Mouse (Mus musculus) heart, adult 2 months (tissue): ENCODE measurements around the gene Gnl3l. TPM values are rescaled to one million over a fixed set of nuclear protein-coding genes. Genes with fewer than 3 reads are reported as not detected.

Experiments
- DNase-seq, 2 experiments: peaks; one replicate each; pipeline ENCODE4 v3.0.0; 2021
- H3K27ac ChIP-seq: fragments of 200-600 bp; 2 replicates; pipeline ENCODE4 v1.8.1; 2022
- H3K27me3 ChIP-seq: fragments of 200-500 bp; 2 replicates; pipeline ENCODE4 v1.6.1; 2012; ENCODE audit warnings: mild to moderate bottlenecking, low read length, inconsistent platforms, mixed read lengths; ENCODE audit not compliant: control insufficient read depth, insufficient read depth
- H3K36me3 ChIP-seq: fragments of 200-500 bp; 2 replicates; pipeline ENCODE4 v1.6.1; 2012; ENCODE audit warnings: low read length, inconsistent platforms; ENCODE audit not compliant: control insufficient read depth, insufficient read depth
- H3K4me1 ChIP-seq: fragments of 200-500 bp; 2 replicates; pipeline ENCODE4 v1.6.1; 2011; ENCODE audit warnings: low read length; ENCODE audit not compliant: control insufficient read depth, insufficient read depth
- H3K4me3 ChIP-seq: fragments of 200-600 bp; 2 replicates; pipeline ENCODE4 v1.8.1; 2022
- H3K79me2 ChIP-seq: fragments of 200-500 bp; replicated peaks from 2 replicates; pipeline ENCODE4 v1.6.1; 2012; ENCODE audit warnings: mild to moderate bottlenecking, inconsistent platforms, low read length, moderate library complexity, mixed read lengths; ENCODE audit not compliant: control insufficient read depth, insufficient read depth
- H3K9ac ChIP-seq: fragments of 200-500 bp; 2 replicates; pipeline ENCODE4 v1.6.1; 2012; ENCODE audit warnings: low read depth, mild to moderate bottlenecking, control low read depth, inconsistent platforms, low read length, mixed read lengths
- CTCF ChIP-seq: fragments of 200-600 bp; IDR thresholded peaks from 2 replicates; pipeline ENCODE4 v1.8.1; 2022; ENCODE audit warnings: antibody characterized with exemption, mild to moderate bottlenecking, moderate library complexity
- EP300 ChIP-seq: fragments of 200-500 bp; IDR thresholded peaks from 2 replicates; pipeline ENCODE4 v1.6.1; 2011; ENCODE audit warnings: low read depth, low read length, control low read depth; ENCODE audit not compliant: insufficient read depth
- POLR2A ChIP-seq: fragments of 200-500 bp; IDR thresholded peaks from 2 replicates; pipeline ENCODE4 v1.6.1; 2011; ENCODE audit warnings: mild to moderate bottlenecking, low read depth, low read length, control low read depth; ENCODE audit not compliant: insufficient read depth
- whole genome bisulfite sequencing: fragments of 180-500 bp; shearing (Covaris S2); methylation state at CpG from one replicate; pipeline ENCODE4 v1.1.7; 2018; 5-methylcytosine and 5-hydroxymethylcytosine counted together
- intact Hi-C: fragments of 180-260 bp; cut with DNase I; formaldehyde crosslinking; loops from one replicate; pipeline ENCODE4 v1.15.1; 2025
- long read RNA-seq: library from polyadenylated mRNA; stranded (forward); transcript quantifications from one replicate; pipeline ENCODE4 v2.0.0, GENCODE M21; 2021
- polyA plus RNA-seq: library from polyadenylated mRNA; depleted of rRNA; stranded (reverse); fragments of >200 nt; gene quantifications from 2 replicates; pipeline ENCODE4 v1.2.3, GENCODE M21; 2012; rRNA removed
- total RNA-seq, 2 experiments: library from RNA; stranded (reverse); gene quantifications; 2 replicates each; pipeline ENCODE4 v1.2.3; 2021

Gnl3l gene
- total RNA-seq (10 to 100 TPM; 36.8 to 38.9 TPM), polyA plus RNA-seq (10.8 and 17.1 TPM in 2 replicates)
- long read RNA-seq, partial matches to known transcripts: 1 of 3 reads
- long read RNA-seq, other reads (novel, unspliced or antisense): 2 of 3 reads

- Histone ChIP-seq H3K4me3 (peak within 1 kb of the TSS; percentile 60), H3K9ac (peak within 1 kb of the TSS; percentile 75), H3K36me3 (no peaks in the 10 kb centered on the region), H3K4me1 (no peaks in the 10 kb centered on the region), H3K79me2 (no peaks in the 10 kb centered on the region), H3K27me3 (no peaks in the 10 kb centered on the region), H3K27ac (peak within 1 kb of the TSS; percentile 72)
- intact Hi-C loops: loop anchor here (5.0 kb wide), 3 partner anchors 35 to 80 kb away; partner anchors contain the start of gene Tsr2
- 20% methylated on average over 43 of the region's 43 CpGs for WGBS
- peak; percentile 90 to 92 for DNase-seq
- TF ChIP-seq EP300 (no peak), POLR2A (peak; percentile 85), CTCF (peak; percentile 89)
Observed at GRCm38 (mm10) chrX:151016938-151017877, at the start of gene Gnl3l. TSS of gene Gnl3l (minus strand) at chrX:151017322.

- 70% methylated on average over 7 of the region's 7 CpGs for WGBS
- DNase-seq: no peak
- H3K79me2 ChIP-seq: 0 out of 2 replicates have a peak, but pooled peaks cover 2% of the 10 kb centered on the region
- no peaks in the 10 kb centered on the region for H3K36me3 ChIP-seq
- H3K27me3 ChIP-seq: no peaks in the 10 kb centered on the region
- H3K4me3 ChIP-seq: no peak overlapping the region
- H3K4me1 ChIP-seq: no peaks in the 10 kb centered on the region
- TF ChIP-seq CTCF (no peak), POLR2A (no peak), EP300 (no peak)
- H3K9ac ChIP-seq: no peak overlapping the region
- intact Hi-C loops: no loop called here
- no peak overlapping the region for H3K27ac ChIP-seq
Observed at GRCm38 (mm10) chrX:151066071-151066666, 49.0 kb upstream of the Gnl3l start.

DNA sequence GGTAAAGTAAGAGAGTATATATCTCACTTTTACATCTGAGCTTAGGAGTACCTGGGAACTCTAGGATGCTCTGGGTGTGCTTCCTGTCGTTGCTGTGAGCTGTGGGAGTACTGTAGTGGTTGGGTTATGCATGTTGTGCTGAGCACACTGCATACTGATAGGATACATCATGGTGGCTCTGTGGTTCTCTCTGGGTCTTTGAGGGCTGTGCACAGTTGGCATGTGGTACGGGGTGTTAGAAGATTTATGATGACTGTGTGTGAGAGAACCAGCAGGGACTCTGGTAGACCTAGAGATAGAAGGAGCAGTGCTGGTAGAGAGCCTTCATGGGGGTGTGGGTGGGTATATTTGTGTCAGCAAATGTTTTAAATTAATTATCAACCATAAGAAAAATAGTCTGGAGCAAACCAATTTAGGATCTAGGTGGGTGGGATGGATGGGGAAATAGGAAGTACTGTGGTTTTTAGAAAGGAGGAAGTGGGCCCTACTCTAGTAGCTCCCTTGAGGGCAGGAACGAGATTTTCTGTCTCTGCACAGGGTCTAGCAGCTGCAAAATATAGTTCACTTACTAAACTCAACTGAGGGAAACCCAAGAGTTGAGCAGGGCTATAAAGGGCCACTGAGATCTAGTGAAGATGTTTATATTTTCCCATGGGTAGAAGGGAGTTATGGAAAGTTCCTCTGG, 44.6 kb upstream of the Gnl3l start:
- H3K9ac ChIP-seq: no peak overlapping the region
- WGBS: 55% methylated on average over 3 of the region's 3 CpGs
- TF ChIP-seq POLR2A: no peak
- no peak for TF ChIP-seq CTCF
- TF ChIP-seq EP300: no peak
- intact Hi-C loops: loop anchor here (2.0 kb wide), 1 partner anchor 19 kb away; no protein-coding TSS in a partner anchor
- H3K4me3 ChIP-seq: no peak overlapping the region
- H3K27ac ChIP-seq: no peak overlapping the region
- no peak for DNase-seq
- no peaks in the 10 kb centered on the region for H3K4me1 ChIP-seq
- H3K27me3 ChIP-seq: no peaks in the 10 kb centered on the region
- no peaks in the 10 kb centered on the region for H3K36me3 ChIP-seq
- 0 out of 2 replicates have a peak, but pooled peaks cover 2% of the 10 kb centered on the region for H3K79me2 ChIP-seq

- H3K27ac ChIP-seq: no peak overlapping the region
- no peak overlapping the region for H3K9ac ChIP-seq
- H3K4me1 ChIP-seq: no peaks in the 10 kb centered on the region; the same call in 1 of the 2 replicates
- WGBS: 50% methylated on average over 1 of the region's 1 CpGs
- no peak overlapping the region for H3K4me3 ChIP-seq
- intact Hi-C loops: no loop called here
- peaks cover 3% of the 10 kb centered on the region; the same call in 1 of the 2 replicates for H3K79me2 ChIP-seq
- peak in 1 of 2 experiments; percentile 28 for DNase-seq
- H3K36me3 ChIP-seq: no peaks in the 10 kb centered on the region
- H3K27me3 ChIP-seq: no peaks in the 10 kb centered on the region
- no peak for TF ChIP-seq CTCF
- TF ChIP-seq POLR2A: no peak
- no peak for TF ChIP-seq EP300
Observed at GRCm38 (mm10) chrX:151059346-151059745, 42.2 kb upstream of the Gnl3l start.

- WGBS: 22% methylated on average over 1 of the region's 1 CpGs
- Histone ChIP-seq H3K4me1 (peaks cover 4% of the 10 kb centered on the region), H3K4me3 (no peak overlapping the region), H3K36me3 (no peaks in the 10 kb centered on the region), H3K79me2 (peaks cover 1% of the 10 kb centered on the region; the same call in 1 of the 2 replicates), H3K27me3 (no peaks in the 10 kb centered on the region), H3K27ac (peak overlapping the region; percentile 51), H3K9ac (no peak overlapping the region)
- intact Hi-C loops: no loop called here
- 0 out of 2 replicates have a peak, but pooled peaks have one; percentile 49 for TF ChIP-seq POLR2A
- TF ChIP-seq EP300: no peak
- no peak for TF ChIP-seq CTCF
- peak; percentile 55 to 61 for DNase-seq
Observed at GRCm38 (mm10) chrX:151055559-151055958, 38.4 kb upstream of the Gnl3l start.
